Mouse (Mus musculus) bone marrow macrophage, adult 2 months (primary cell): ENCODE data around the gene Rgs9.

Source experiments
- CTCF ChIP-seq: IDR thresholded peaks from 2 replicates; pipeline ENCODE4 v1.5.1; 2012; ENCODE audit warnings: low read depth, mild to moderate bottlenecking, low read length, moderate library complexity
- POLR2A ChIP-seq: IDR thresholded peaks from 2 replicates; pipeline ENCODE4 v1.6.1; 2012; ENCODE audit warnings: mild to moderate bottlenecking, low read depth, low read length, borderline replicate concordance

DNA sequence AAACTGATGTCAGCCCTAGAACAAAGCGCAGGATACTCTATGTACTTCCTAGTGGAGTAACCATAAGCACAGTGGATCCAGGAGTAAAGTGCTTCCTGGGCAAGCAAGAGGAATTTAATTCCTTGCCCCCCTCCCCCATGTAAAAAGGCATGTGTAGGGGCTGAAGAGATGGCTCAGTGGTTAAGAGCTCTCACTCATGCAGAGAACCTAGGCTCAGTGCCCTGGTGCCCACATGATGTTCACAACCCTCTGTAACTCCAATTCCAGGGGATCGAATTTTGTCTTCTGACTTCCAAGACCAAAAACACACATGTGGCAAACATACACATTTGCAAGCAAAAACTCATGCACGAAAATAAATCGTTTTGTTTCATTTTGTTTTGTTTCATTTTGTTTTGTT is 21.5 kb upstream of the Rgs9 start:
- TF ChIP-seq POLR2A = no peak
- TF ChIP-seq CTCF = no peak
